Mouse (Mus musculus) embryonic facial prominence, embryonic 14.5 days (tissue): ENCODE results near the gene Olfr5. TPM values are rescaled to one million over a fixed set of nuclear protein-coding genes. Genes with fewer than 3 reads are reported as not detected.
"Not testable (repeated sequence)": the region's sequence is repeated elsewhere in the genome, so short reads cannot be mapped to it uniquely, and the experiment has no call there.

Source experiments
- ATAC-seq: fragments of 200-750 bp; cut with Nextera tagmentation; 2 replicates; pipeline ENCODE4 v1.8.0; 2017; ENCODE audit warnings: low read depth, moderate number of reproducible peaks, moderate TSS enrichment
- DNase-seq: peaks from one replicate; pipeline ENCODE4 v3.0.0-alpha.2; 2015; ENCODE audit warnings: low spot score
- H3K27ac ChIP-seq: fragments of 300-500 bp; sonication (generic); replicated peaks from 2 replicates; pipeline ENCODE4 v1.5.1; 2014; ENCODE audit warnings: low read depth, mild to moderate bottlenecking, low read length, moderate library complexity
- H3K27me3 ChIP-seq: fragments of 300-500 bp; sonication (generic); replicated peaks from 2 replicates; pipeline ENCODE4 v1.6.1; 2014; ENCODE audit warnings: low read length; ENCODE audit not compliant: control insufficient read depth, insufficient read depth
- H3K36me3 ChIP-seq: fragments of 300-500 bp; sonication (generic); 2 replicates; pipeline ENCODE4 v1.6.1; 2014; ENCODE audit warnings: low read length, mixed read lengths; ENCODE audit not compliant: control insufficient read depth, insufficient read depth
- H3K4me1 ChIP-seq: fragments of 300-500 bp; sonication (generic); 2 replicates; pipeline ENCODE4 v1.6.1; 2014; ENCODE audit warnings: antibody characterized with exemption, low read length; ENCODE audit not compliant: control insufficient read depth, insufficient read depth
- H3K4me2 ChIP-seq: fragments of 300-500 bp; sonication (generic); 2 replicates; pipeline ENCODE4 v1.6.1; 2014; ENCODE audit warnings: low read depth, mild to moderate bottlenecking, low read length, moderate library complexity, mixed read lengths
- H3K4me3 ChIP-seq: fragments of 300-500 bp; sonication (generic); 2 replicates; pipeline ENCODE4 v1.5.1; 2014; ENCODE audit warnings: low read depth, mild to moderate bottlenecking, low read length
- H3K9ac ChIP-seq: fragments of 300-500 bp; sonication (generic); 2 replicates; pipeline ENCODE4 v1.6.1; 2014; ENCODE audit warnings: low read depth, mild to moderate bottlenecking, low read length, moderate library complexity, mixed read lengths
- H3K9me3 ChIP-seq: fragments of 300-500 bp; sonication (generic); 2 replicates; pipeline ENCODE4 v1.6.1; 2016; ENCODE audit warnings: low read length; ENCODE audit not compliant: control insufficient read depth
- WGBS: fragments of 180-500 bp; shearing (Covaris S2); extraction: QIAGEN DNeasy Blood & Tissue Kit; methylation state at CpG from one replicate; pipeline ENCODE4 v1.1.7; 2014; 5-methylcytosine and 5-hydroxymethylcytosine counted together
- polyA plus RNA-seq: library from polyadenylated mRNA; unstranded; fragments of >200 nt; fragmentation: Nextera tagmentation; extraction: Ambion mirVana; gene quantifications from 2 replicates; pipeline ENCODE4 v1.2.1, GENCODE M21; 2014

Olfr5 gene
- polyA plus RNA-seq = not detected in 2 replicates

- no peaks in the 10 kb centered on the region for H3K36me3 ChIP-seq
Measured at GRCm38 (mm10) chr7:6486841-6487240, at the start of gene Olfr5. Olfr5 (minus strand) TSS chr7:6486941.

GRCm38 (mm10) chr7:6526141-6526540 is 39.4 kb upstream of the Olfr5 start:
- H3K27me3 ChIP-seq = no peaks in the 10 kb centered on the region
- DNase-seq = no peak
- H3K4me1 ChIP-seq = no peaks in the 10 kb centered on the region
- H3K36me3 ChIP-seq = no peaks in the 10 kb centered on the region
- H3K27ac ChIP-seq = no peak overlapping the region
- H3K4me2 ChIP-seq = no peak overlapping the region
- no peak for ATAC-seq
- WGBS = 64% methylated on average over 5 of the region's 5 CpGs
- no peak overlapping the region for H3K4me3 ChIP-seq
- no peak overlapping the region for H3K9ac ChIP-seq
- H3K9me3 ChIP-seq = peaks cover 17% of the 10 kb centered on the region; the same call in 1 of the 2 replicates

More at GRCm38 (mm10) chr7:6486841-6487240, at the start of gene Olfr5:
- Histone ChIP-seq H3K4me2 (no peak within 1 kb of the TSS), H3K27ac (no peak within 1 kb of the TSS), H3K4me1 (no peaks in the 10 kb centered on the region), H3K27me3 (no peaks in the 10 kb centered on the region), H3K9ac (no peak within 1 kb of the TSS), H3K4me3 (no peak within 1 kb of the TSS), H3K9me3 (no peaks in the 10 kb centered on the region)
- ATAC-seq (no peak), DNase-seq (no peak)
- 24% methylated on average over 2 of the region's 2 CpGs for WGBS

- H3K27me3 ChIP-seq = no peaks in the 10 kb centered on the region
- H3K4me3 ChIP-seq = no peak overlapping the region
- ATAC-seq = no peak
- WGBS = 65% methylated on average over 3 of the region's 3 CpGs
- DNase-seq = no peak
- H3K9me3 ChIP-seq = peaks cover 17% of the 10 kb centered on the region; the same call in 1 of the 2 replicates
- no peak overlapping the region for H3K27ac ChIP-seq
- no peaks in the 10 kb centered on the region for H3K4me1 ChIP-seq
- H3K9ac ChIP-seq = no peak overlapping the region
- no peaks in the 10 kb centered on the region for H3K36me3 ChIP-seq
- no peak overlapping the region for H3K4me2 ChIP-seq
Measured at GRCm38 (mm10) chr7:6525001-6525400, 38.3 kb upstream of the Olfr5 start.

GRCm38 (mm10) chr7:6522850-6523249 is 36.1 kb upstream of the Olfr5 start, which contains the start of gene Olfr1349:
Olfr1349 (minus strand) TSS chr7:6522950.
- no peak within 1 kb of the TSS for H3K4me3 ChIP-seq
- DNase-seq (no peak), ATAC-seq (no peak)
- H3K9ac ChIP-seq = no peak within 1 kb of the TSS
- H3K9me3 ChIP-seq = peaks cover 12% of the 10 kb centered on the region; the same call in 1 of the 2 replicates
- 88% methylated on average over 5 of the region's 5 CpGs for WGBS
- H3K4me1 ChIP-seq = no peaks in the 10 kb centered on the region
- H3K4me2 ChIP-seq = no peak within 1 kb of the TSS
- H3K27me3 ChIP-seq = no peaks in the 10 kb centered on the region
- H3K27ac ChIP-seq = no peak within 1 kb of the TSS
- H3K36me3 ChIP-seq = no peaks in the 10 kb centered on the region

- WGBS = 41% methylated on average over 1 of the region's 1 CpGs
Measured at GRCm38 (mm10) chr7:6521666-6522065, 34.9 kb upstream of the Olfr5 start.

GRCm38 (mm10) chr7:6508648-6509047 is 21.9 kb upstream of the Olfr5 start, which contains the start of gene Olfr1348:
Olfr1348 (minus strand) TSS chr7:6508748.
- no peak within 1 kb of the TSS for H3K9ac ChIP-seq
- 96% methylated on average over 1 of the region's 1 CpGs for WGBS
- H3K4me3 ChIP-seq = no peak within 1 kb of the TSS

More at GRCm38 (mm10) chr7:6521666-6522065, 34.9 kb upstream of the Olfr5 start:
- Histone ChIP-seq H3K9me3 (peaks cover 12% of the 10 kb centered on the region; the same call in 1 of the 2 replicates), H3K9ac (no peak overlapping the region), H3K4me1 (no peaks in the 10 kb centered on the region), H3K4me2 (no peak overlapping the region), H3K4me3 (no peak overlapping the region), H3K36me3 (no peaks in the 10 kb centered on the region), H3K27ac (no peak overlapping the region), H3K27me3 (no peaks in the 10 kb centered on the region)
- DNase-seq = no peak
- no peak for ATAC-seq

GRCm38 (mm10) chr7:6499655-6500054 is 12.9 kb upstream of the Olfr5 start, which contains the start of gene Olfr1347:
Olfr1347 (minus strand) TSS chr7:6499755.
- no peaks in the 10 kb centered on the region for H3K9me3 ChIP-seq
- no peak within 1 kb of the TSS for H3K27ac ChIP-seq
- 63% methylated on average over 1 of the region's 1 CpGs for WGBS
- no peak within 1 kb of the TSS for H3K9ac ChIP-seq
- no peak within 1 kb of the TSS for H3K4me2 ChIP-seq
- H3K4me1 ChIP-seq = no peaks in the 10 kb centered on the region
- DNase-seq (no peak), ATAC-seq (no peak)
- no peaks in the 10 kb centered on the region for H3K36me3 ChIP-seq
- H3K27me3 ChIP-seq = no peaks in the 10 kb centered on the region
- no peak within 1 kb of the TSS for H3K4me3 ChIP-seq

More at GRCm38 (mm10) chr7:6508648-6509047, 21.9 kb upstream of the Olfr5 start, which contains the start of gene Olfr1348:
- Histone ChIP-seq H3K27me3 (no peaks in the 10 kb centered on the region), H3K4me2 (no peak within 1 kb of the TSS), H3K9me3 (no peaks in the 10 kb centered on the region), H3K27ac (no peak within 1 kb of the TSS), H3K4me1 (no peaks in the 10 kb centered on the region), H3K36me3 (no peaks in the 10 kb centered on the region)
- DNase-seq (no peak), ATAC-seq (no peak)

- not testable (repeated sequence) for H3K27me3 ChIP-seq, H3K4me3 ChIP-seq, H3K36me3 ChIP-seq, ATAC-seq, H3K4me2 ChIP-seq, H3K9ac ChIP-seq, H3K9me3 ChIP-seq, H3K27ac ChIP-seq, H3K4me1 ChIP-seq, DNase-seq
- 85% methylated on average over 2 of the region's 2 CpGs for WGBS
Measured at GRCm38 (mm10) chr7:6477633-6478032, 9.1 kb downstream of the Olfr5 start.

- H3K9me3 ChIP-seq = no peaks in the 10 kb centered on the region
- H3K9ac ChIP-seq = no peak within 1 kb of the TSS
- no peak within 1 kb of the TSS for H3K27ac ChIP-seq
- H3K4me2 ChIP-seq = no peak within 1 kb of the TSS
- H3K27me3 ChIP-seq = no peaks in the 10 kb centered on the region
- no peaks in the 10 kb centered on the region for H3K36me3 ChIP-seq
- no peaks in the 10 kb centered on the region for H3K4me1 ChIP-seq
- DNase-seq (no peak), ATAC-seq (no peak)
- no peak within 1 kb of the TSS for H3K4me3 ChIP-seq
Measured at GRCm38 (mm10) chr7:6466951-6467350, 19.8 kb downstream of the Olfr5 start, which contains the start of gene Olfr1346. Olfr1346 (plus strand) TSS chr7:6467101.
